Mouse (Mus musculus) hindbrain, embryonic 14.5 days (tissue): ENCODE measurements around the gene Ndufaf2. TPM values are rescaled to one million over a fixed set of nuclear protein-coding genes. Genes with fewer than 3 reads are reported as not detected.

Source experiments
- ATAC-seq: fragments of 200-750 bp; cut with Nextera tagmentation; 2 replicates; pipeline ENCODE4 v1.8.0; 2017; ENCODE audit warnings: moderate number of reproducible peaks, mild to moderate bottlenecking, moderate TSS enrichment, moderate library complexity; ENCODE audit not compliant: low FRiP score
- DNase-seq: peaks from one replicate; pipeline ENCODE4 v3.0.0-alpha.2; 2015; ENCODE audit warnings: low spot score
- H3K27ac ChIP-seq: fragments of 300-500 bp; sonication (generic); 2 replicates; pipeline ENCODE4 v1.5.1; 2014; ENCODE audit warnings: mild to moderate bottlenecking, moderate library complexity
- H3K27me3 ChIP-seq: fragments of 300-500 bp; sonication (generic); 2 replicates; pipeline ENCODE4 v1.6.1; 2014; ENCODE audit warnings: mild to moderate bottlenecking, low read length, mixed read lengths; ENCODE audit not compliant: control insufficient read depth, insufficient read depth
- H3K36me3 ChIP-seq: fragments of 300-500 bp; sonication (generic); replicated peaks from 2 replicates; pipeline ENCODE4 v1.6.1; 2014; ENCODE audit not compliant: control insufficient read depth, insufficient read depth
- H3K4me1 ChIP-seq: fragments of 300-500 bp; sonication (generic); replicated peaks from 2 replicates; pipeline ENCODE4 v1.6.1; 2014; ENCODE audit warnings: antibody characterized with exemption, low read length, mixed read lengths; ENCODE audit not compliant: control insufficient read depth, insufficient read depth
- H3K4me2 ChIP-seq: fragments of 300-500 bp; sonication (generic); replicated peaks from 2 replicates; pipeline ENCODE4 v1.6.1; 2014; ENCODE audit warnings: mild to moderate bottlenecking, moderate library complexity
- H3K4me3 ChIP-seq: fragments of 300-500 bp; sonication (generic); replicated peaks from 2 replicates; pipeline ENCODE4 v1.5.1; 2014; ENCODE audit warnings: mild to moderate bottlenecking, low read length
- H3K9ac ChIP-seq: fragments of 300-500 bp; sonication (generic); 2 replicates; pipeline ENCODE4 v1.6.1; 2014
- H3K9me3 ChIP-seq: fragments of 300-500 bp; sonication (generic); 2 replicates; pipeline ENCODE4 v1.6.1; 2016; ENCODE audit warnings: low read length; ENCODE audit not compliant: control insufficient read depth
- WGBS: fragments of 180-500 bp; shearing (Covaris S2); extraction: QIAGEN DNeasy Blood & Tissue Kit; methylation state at CpG from one replicate; pipeline ENCODE4 v1.1.7; 2014; 5-methylcytosine and 5-hydroxymethylcytosine counted together
- polyA plus RNA-seq: library from polyadenylated mRNA; unstranded; fragments of >200 nt; fragmentation: Nextera tagmentation; extraction: Ambion mirVana; gene quantifications from 2 replicates; pipeline ENCODE4 v1.2.1, GENCODE M21; 2014

Gene Ndufaf2
- polyA plus RNA-seq, 1 experiment from 2014 or later, result 68.5 TPM

GRCm38 (mm10) chr13:108113536-108113935 lies 44.9 kb downstream of the Ndufaf2 start:
- Histone ChIP-seq H3K27me3 (no peaks in the 10 kb centered on the region), H3K9me3 (no peaks in the 10 kb centered on the region), H3K27ac (no peak overlapping the region), H3K9ac (no peak overlapping the region), H3K4me3 (no peak overlapping the region), H3K4me1 (no peaks in the 10 kb centered on the region; the same call in 1 of the 2 replicates), H3K36me3 (no peaks in the 10 kb centered on the region), H3K4me2 (no peak overlapping the region)
- ATAC-seq (no peak), DNase-seq (no peak)
- 79% methylated on average over 5 of the region's 5 CpGs for WGBS

DNA sequence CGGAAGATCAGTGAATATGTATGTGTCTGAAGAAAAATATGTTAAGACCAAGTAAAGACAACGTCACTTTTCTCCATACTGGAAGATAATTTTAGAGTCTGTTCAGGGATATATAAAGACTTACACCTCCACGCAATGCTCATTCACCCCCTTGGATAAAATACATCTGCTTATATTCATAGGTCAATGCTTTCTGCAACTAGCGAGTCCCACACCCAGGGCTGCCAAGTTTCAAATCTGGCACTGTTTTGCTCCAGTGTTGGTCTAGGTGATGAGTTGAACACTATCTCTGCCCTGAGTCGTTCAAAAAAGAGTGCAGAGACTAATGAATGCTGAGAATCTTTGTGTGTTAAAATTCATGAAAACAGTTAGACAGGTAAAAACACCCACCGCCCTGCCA lies 47.5 kb downstream of the Ndufaf2 start:
- Histone ChIP-seq H3K4me1 (0 out of 2 replicates have a peak, but pooled peaks cover 5% of the 10 kb centered on the region), H3K4me3 (no peak overlapping the region), H3K27ac (no peak overlapping the region), H3K9ac (no peak overlapping the region), H3K36me3 (no peaks in the 10 kb centered on the region), H3K27me3 (no peaks in the 10 kb centered on the region), H3K9me3 (no peaks in the 10 kb centered on the region), H3K4me2 (no peak overlapping the region)
- WGBS, result 96% methylated on average over 6 of the region's 6 CpGs
- ATAC-seq (no peak), DNase-seq (no peak)

DNA sequence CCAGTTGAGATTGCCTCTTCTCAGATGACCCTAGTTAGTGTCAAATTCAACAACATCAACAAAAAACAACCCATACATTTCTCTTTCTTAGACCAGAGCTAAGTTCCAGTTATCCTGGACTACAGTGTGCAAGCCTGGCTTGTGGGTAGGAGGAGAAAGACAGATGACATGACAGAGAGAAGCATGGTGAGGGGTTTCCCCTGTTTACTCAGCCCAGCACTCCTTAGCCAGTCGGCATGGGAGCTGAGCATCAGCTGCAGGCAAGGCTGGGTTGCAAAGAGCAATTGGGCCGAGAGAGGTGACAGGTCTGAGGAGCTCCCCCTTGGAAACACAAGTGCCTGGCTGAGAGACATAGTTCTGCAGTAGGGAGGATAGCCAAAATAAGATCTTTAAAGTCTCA lies 57.7 kb downstream of the Ndufaf2 start:
- H3K4me1 ChIP-seq, result no peaks in the 10 kb centered on the region
- H3K4me2 ChIP-seq, result no peak overlapping the region
- H3K27ac ChIP-seq, result no peak overlapping the region
- H3K9me3 ChIP-seq, result no peaks in the 10 kb centered on the region
- no peak for DNase-seq
- ATAC-seq, result no peak
- H3K4me3 ChIP-seq, result no peak overlapping the region
- H3K9ac ChIP-seq, result no peak overlapping the region
- H3K27me3 ChIP-seq, result no peaks in the 10 kb centered on the region
- 50% methylated on average over 2 of the region's 2 CpGs for WGBS
- H3K36me3 ChIP-seq, result no peaks in the 10 kb centered on the region

DNA sequence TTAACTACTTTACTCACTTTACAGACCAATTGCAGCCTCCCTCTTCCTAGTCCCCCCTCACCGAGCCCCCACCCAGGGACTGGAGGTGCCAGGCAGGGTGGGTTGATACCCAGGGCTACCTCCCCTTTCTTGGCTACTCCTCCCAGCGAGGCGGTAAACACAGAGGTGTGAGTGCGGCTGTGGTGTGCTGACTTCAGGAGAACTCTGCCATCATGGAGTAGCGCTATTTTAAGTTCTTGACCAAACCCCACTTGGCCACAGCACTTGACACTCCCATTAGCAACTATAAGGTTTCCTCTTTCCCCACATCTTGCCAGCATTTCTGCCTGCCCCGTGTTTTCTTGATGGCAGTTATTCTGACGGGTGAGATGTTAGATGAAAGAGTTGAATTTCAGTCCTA lies 62.0 kb downstream of the Ndufaf2 start:
- DNase-seq (no peak), ATAC-seq (no peak)
- no peaks in the 10 kb centered on the region for H3K36me3 ChIP-seq
- 92% methylated on average over 7 of the region's 7 CpGs for WGBS
- no peak overlapping the region for H3K4me3 ChIP-seq
- no peak overlapping the region for H3K4me2 ChIP-seq
- no peak overlapping the region for H3K9ac ChIP-seq
- no peaks in the 10 kb centered on the region for H3K27me3 ChIP-seq
- no peaks in the 10 kb centered on the region for H3K9me3 ChIP-seq
- no peak overlapping the region for H3K27ac ChIP-seq
- H3K4me1 ChIP-seq, result no peaks in the 10 kb centered on the region

GRCm38 (mm10) chr13:108095617-108096016 lies 62.8 kb downstream of the Ndufaf2 start:
- Histone ChIP-seq H3K4me2 (no peak overlapping the region), H3K9ac (no peak overlapping the region), H3K36me3 (no peaks in the 10 kb centered on the region), H3K4me3 (no peak overlapping the region), H3K27me3 (no peaks in the 10 kb centered on the region), H3K27ac (no peak overlapping the region), H3K9me3 (no peaks in the 10 kb centered on the region), H3K4me1 (no peaks in the 10 kb centered on the region)
- 0 out of 2 replicates have a peak, but pooled peaks have one; percentile 65 for ATAC-seq
- 82% methylated on average over 7 of the region's 7 CpGs for WGBS
- peak; percentile 35 for DNase-seq

GRCm38 (mm10) chr13:108094681-108095080 lies 63.7 kb downstream of the Ndufaf2 start:
- ATAC-seq (no peak), DNase-seq (no peak)
- Histone ChIP-seq H3K36me3 (no peaks in the 10 kb centered on the region), H3K4me3 (no peak overlapping the region), H3K9ac (no peak overlapping the region), H3K4me1 (no peaks in the 10 kb centered on the region), H3K27ac (no peak overlapping the region), H3K4me2 (no peak overlapping the region), H3K9me3 (no peaks in the 10 kb centered on the region), H3K27me3 (no peaks in the 10 kb centered on the region)
- 96% methylated on average over 5 of the region's 5 CpGs for WGBS

DNA sequence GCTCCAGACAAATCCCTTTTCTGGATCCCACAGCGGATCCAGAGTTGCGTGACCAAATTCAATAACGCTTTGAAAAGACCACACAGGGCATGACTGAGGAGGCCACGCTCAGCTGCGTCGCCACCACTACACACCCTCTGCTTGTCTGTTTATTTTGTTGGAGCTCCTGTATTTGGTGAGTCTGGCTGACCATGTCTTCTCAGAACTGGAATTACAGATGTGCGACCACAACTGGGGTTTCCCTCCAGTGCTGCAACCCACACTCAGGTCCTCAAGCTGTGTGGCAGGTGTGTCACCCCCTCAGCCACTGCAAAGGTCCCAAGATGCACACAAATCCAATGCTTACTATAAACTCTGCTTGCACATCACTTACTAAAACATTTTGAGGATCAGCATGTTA lies 66.1 kb downstream of the Ndufaf2 start:
- Histone ChIP-seq H3K4me2 (no peak overlapping the region), H3K36me3 (no peaks in the 10 kb centered on the region), H3K9ac (no peak overlapping the region), H3K4me1 (no peaks in the 10 kb centered on the region), H3K9me3 (no peaks in the 10 kb centered on the region), H3K4me3 (no peak overlapping the region), H3K27ac (no peak overlapping the region), H3K27me3 (no peaks in the 10 kb centered on the region)
- no peak for DNase-seq
- ATAC-seq, result no peak
- 76% methylated on average over 7 of the region's 7 CpGs for WGBS

GRCm38 (mm10) chr13:108086724-108087123 lies 71.7 kb downstream of the Ndufaf2 start:
- Histone ChIP-seq H3K9me3 (no peaks in the 10 kb centered on the region), H3K27me3 (no peaks in the 10 kb centered on the region), H3K27ac (no peak overlapping the region), H3K4me3 (no peak overlapping the region), H3K4me1 (no peaks in the 10 kb centered on the region), H3K4me2 (no peak overlapping the region), H3K36me3 (no peaks in the 10 kb centered on the region), H3K9ac (no peak overlapping the region)
- ATAC-seq (no peak), DNase-seq (no peak)
- 75% methylated on average over 4 of the region's 4 CpGs for WGBS

- no peaks in the 10 kb centered on the region for H3K27me3 ChIP-seq
- no peak overlapping the region for H3K4me3 ChIP-seq
- DNase-seq, result no peak
- no peaks in the 10 kb centered on the region for H3K36me3 ChIP-seq
- 92% methylated on average over 5 of the region's 5 CpGs for WGBS
- no peak overlapping the region for H3K9ac ChIP-seq
- no peak overlapping the region for H3K4me2 ChIP-seq
- ATAC-seq, result no peak
- H3K4me1 ChIP-seq, result no peaks in the 10 kb centered on the region
- H3K9me3 ChIP-seq, result no peaks in the 10 kb centered on the region
- no peak overlapping the region for H3K27ac ChIP-seq
These were observed 72.4 kb downstream of the Ndufaf2 start for GRCm38 (mm10) chr13:108086036-108086435.

DNA sequence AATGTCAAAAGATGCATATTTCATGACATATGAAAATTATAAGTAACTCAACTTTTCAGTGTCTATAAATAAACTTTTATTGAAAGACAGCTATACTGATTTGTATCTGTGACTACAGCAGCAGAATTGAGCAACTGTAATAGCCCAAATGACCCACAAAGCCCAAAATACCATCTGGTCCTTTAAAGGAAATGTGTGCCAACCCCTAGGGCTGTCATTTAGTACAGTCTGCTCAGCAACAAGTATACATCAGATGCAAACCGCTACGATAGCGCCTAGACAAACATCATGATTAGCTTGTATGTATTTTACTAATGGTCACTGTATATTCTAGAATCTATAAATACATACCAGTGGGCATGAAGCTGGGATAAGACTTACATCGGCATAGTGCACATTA lies 74.3 kb downstream of the Ndufaf2 start:
- no peaks in the 10 kb centered on the region for H3K9me3 ChIP-seq
- no peak overlapping the region for H3K9ac ChIP-seq
- no peak overlapping the region for H3K27ac ChIP-seq
- 91% methylated on average over 4 of the region's 4 CpGs for WGBS
- DNase-seq, result no peak
- no peak overlapping the region for H3K4me3 ChIP-seq
- no peak for ATAC-seq
- no peaks in the 10 kb centered on the region for H3K27me3 ChIP-seq
- no peak overlapping the region for H3K4me2 ChIP-seq
- H3K4me1 ChIP-seq, result no peaks in the 10 kb centered on the region
- H3K36me3 ChIP-seq, result no peaks in the 10 kb centered on the region
